Mouse (Mus musculus): ENCODE results near the gene Irak4.

DNA sequence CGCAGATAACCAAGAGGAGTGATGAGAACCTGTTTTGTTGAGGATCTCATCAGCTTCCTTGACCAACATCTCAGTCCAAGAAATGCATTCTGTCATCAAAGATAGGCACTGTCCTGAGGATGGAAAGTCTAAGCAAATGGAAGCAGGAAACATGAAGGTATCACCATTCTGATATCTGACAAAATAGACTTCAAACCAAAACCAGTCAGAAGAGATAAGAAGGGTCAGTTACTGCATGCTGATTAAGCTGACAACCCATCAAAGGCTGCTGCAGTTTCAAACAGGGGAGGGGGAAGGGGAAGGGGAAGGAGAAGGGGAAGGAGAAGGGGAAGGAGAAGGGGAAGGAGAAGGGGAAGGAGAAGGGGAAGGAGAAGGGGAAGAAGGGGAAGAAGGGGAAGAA, 44.2 kb upstream of the Irak4 start:
- TF ChIP-seq GATA1 (IDR thresholded peaks at IDR 0.05; ENCODE audit: borderline replicate concordance, low read length) (no peak), FLI1 (IDR thresholded peaks at IDR 0.05; ENCODE audit: low read length) (no peak)
